Mouse (Mus musculus): ENCODE data around the gene Tnfaip8l1. TPM values are rescaled to one million over a fixed set of nuclear protein-coding genes. Genes with fewer than 3 reads are reported as not detected.

Gene Tnfaip8l1
- total and polyA plus RNA-seq, 2 experiments from 2014 or later = 7.1 to 14.4 TPM

DNA sequence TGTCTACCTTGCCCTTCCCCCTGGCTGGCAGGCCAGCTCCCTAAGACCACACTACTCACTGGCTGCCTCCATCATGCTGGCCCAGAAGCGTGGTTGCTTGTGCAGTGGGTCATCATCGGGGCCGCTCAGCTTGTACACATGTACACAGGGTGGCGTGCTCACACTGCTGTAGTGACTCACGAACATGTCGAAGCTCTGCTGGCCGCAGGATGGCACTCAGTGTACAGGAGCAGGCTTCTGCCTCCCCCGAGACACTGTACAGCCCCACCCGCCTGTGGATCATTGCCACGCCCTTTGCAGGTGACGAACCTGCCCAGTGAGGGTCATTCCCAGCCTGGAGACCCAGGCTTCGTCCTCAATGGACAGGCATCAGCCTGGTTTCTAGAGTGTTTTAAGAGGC, 32.1 kb downstream of the Tnfaip8l1 start:
- Histone ChIP-seq H3K4me2 (ENCODE audit: low read depth, low read length) (no peak overlapping the region), H3K27me3 (ENCODE audit: insufficient read depth, low read length) (no peaks in the 10 kb centered on the region), H3K4me1 (ENCODE audit: insufficient read depth, low read length) (no peaks in the 10 kb centered on the region), H3K36me3 (ENCODE audit: insufficient read depth, low read length) (peaks cover 75% of the 10 kb centered on the region), H3K27ac (no peak overlapping the region), H3K9me3 (ENCODE audit: low read length) (no peaks in the 10 kb centered on the region), H3K4me3 (ENCODE audit: low read length) (no peak overlapping the region), H3K9ac (replicated peaks; ENCODE audit: low read length) (no peak overlapping the region)
- no peak for ATAC-seq
- TF ChIP-seq CTCF (IDR thresholded peaks at IDR 0.05; ENCODE audit: low read depth) = no peak
- WGBS = 90% methylated on average over 12 of the region's 12 CpGs
- no peak for DNase-seq (ENCODE audit: low spot score)

DNA sequence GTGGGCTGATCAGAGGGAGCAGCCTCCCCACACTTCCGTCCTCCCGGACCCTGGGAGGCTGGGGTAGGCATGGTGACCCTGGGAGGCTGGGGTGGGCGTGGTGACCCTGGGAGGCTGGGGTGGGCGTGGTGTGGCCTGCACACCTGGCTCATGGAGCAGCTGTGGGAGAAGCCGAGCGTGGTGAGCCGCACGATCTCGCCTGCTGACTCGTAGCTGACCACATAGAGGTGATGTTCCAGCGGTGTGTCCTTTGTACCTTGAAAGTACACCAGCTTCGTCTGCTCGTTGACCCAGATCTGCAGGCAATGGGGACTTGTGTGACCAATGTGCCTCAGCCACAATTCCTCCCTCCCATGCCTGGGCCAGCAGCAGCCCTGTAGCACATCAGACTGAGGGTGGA, 32.5 kb downstream of the Tnfaip8l1 start:
- Histone ChIP-seq H3K27me3 (ENCODE audit: insufficient read depth, low read length) (no peaks in the 10 kb centered on the region), H3K9ac (replicated peaks; ENCODE audit: low read length) (no peak overlapping the region), H3K27ac (no peak overlapping the region), H3K9me3 (ENCODE audit: low read length) (no peaks in the 10 kb centered on the region), H3K4me1 (ENCODE audit: insufficient read depth, low read length) (no peaks in the 10 kb centered on the region), H3K36me3 (ENCODE audit: insufficient read depth, low read length) (peaks cover 74% of the 10 kb centered on the region), H3K4me3 (ENCODE audit: low read length) (no peak overlapping the region), H3K4me2 (ENCODE audit: low read depth, low read length) (no peak overlapping the region)
- TF ChIP-seq CTCF (IDR thresholded peaks at IDR 0.05; ENCODE audit: low read depth) = no peak
- ATAC-seq = no peak
- no peak for DNase-seq (ENCODE audit: low spot score)
- 90% methylated on average over 13 of the region's 13 CpGs for WGBS

DNA sequence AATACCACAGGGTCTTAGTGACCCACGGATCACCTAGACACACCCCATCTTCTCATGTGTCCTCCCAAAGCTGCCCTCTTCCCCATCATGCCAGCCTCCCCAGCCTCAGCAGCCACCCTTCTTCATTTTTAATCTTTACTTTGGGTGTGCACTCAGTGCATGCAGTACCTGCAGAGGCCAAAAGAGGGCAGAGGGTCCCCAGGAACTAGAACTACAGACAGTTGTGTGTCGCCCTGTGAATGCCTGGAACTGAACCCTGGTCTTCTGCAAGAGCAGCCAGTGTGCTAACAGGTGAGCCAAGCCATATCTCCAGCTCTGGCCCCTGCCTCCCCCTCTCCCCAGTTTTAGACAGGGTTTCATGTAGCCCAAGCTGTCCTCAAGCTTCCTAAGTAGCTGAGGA, 34.6 kb downstream of the Tnfaip8l1 start:
- Histone ChIP-seq H3K4me2 (ENCODE audit: low read depth, low read length) (no peak overlapping the region), H3K27me3 (ENCODE audit: insufficient read depth, low read length) (no peaks in the 10 kb centered on the region), H3K27ac (no peak overlapping the region), H3K36me3 (ENCODE audit: insufficient read depth, low read length) (peaks cover 73% of the 10 kb centered on the region), H3K4me3 (ENCODE audit: low read length) (no peak overlapping the region), H3K9me3 (ENCODE audit: low read length) (no peaks in the 10 kb centered on the region), H3K4me1 (ENCODE audit: insufficient read depth, low read length) (no peaks in the 10 kb centered on the region), H3K9ac (replicated peaks; ENCODE audit: low read length) (no peak overlapping the region)
- peak; percentile 62 for TF ChIP-seq CTCF (IDR thresholded peaks at IDR 0.05; ENCODE audit: low read depth)
- WGBS = 66% methylated on average over 2 of the region's 2 CpGs
- no peak for DNase-seq (ENCODE audit: low spot score)
- no peak for ATAC-seq

DNA sequence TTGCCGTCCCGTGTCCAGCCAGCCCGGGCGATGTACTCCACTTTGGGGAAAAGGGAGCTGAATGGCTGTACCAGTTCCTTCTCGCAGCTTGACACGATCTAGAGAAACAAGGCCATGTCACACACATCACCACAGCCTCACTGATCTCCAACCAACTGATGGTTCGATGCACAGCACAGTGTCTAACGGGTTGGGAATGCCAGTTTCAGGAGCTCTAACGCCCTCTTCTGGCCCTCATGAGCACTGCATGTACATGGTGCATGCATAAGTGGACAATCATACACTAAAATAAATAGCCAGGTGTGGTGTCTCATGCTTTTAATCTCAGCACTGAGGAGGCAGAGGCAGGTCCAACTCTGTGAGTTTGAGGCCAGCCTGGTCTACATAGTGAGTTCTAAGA, 38.3 kb downstream of the Tnfaip8l1 start:
- Histone ChIP-seq H3K4me2 (ENCODE audit: low read depth, low read length) (no peak overlapping the region), H3K9me3 (ENCODE audit: low read length) (no peaks in the 10 kb centered on the region), H3K27me3 (ENCODE audit: insufficient read depth, low read length) (no peaks in the 10 kb centered on the region), H3K36me3 (ENCODE audit: insufficient read depth, low read length) (peaks cover 84% of the 10 kb centered on the region), H3K9ac (replicated peaks; ENCODE audit: low read length) (no peak overlapping the region), H3K4me3 (ENCODE audit: low read length) (no peak overlapping the region), H3K27ac (no peak overlapping the region), H3K4me1 (ENCODE audit: insufficient read depth, low read length) (no peaks in the 10 kb centered on the region)
- WGBS = 85% methylated on average over 9 of the region's 9 CpGs
- DNase-seq (ENCODE audit: low spot score) = peak; percentile 20
- no peak for ATAC-seq
- peak; percentile 64 for TF ChIP-seq CTCF (IDR thresholded peaks at IDR 0.05; ENCODE audit: low read depth)

DNA sequence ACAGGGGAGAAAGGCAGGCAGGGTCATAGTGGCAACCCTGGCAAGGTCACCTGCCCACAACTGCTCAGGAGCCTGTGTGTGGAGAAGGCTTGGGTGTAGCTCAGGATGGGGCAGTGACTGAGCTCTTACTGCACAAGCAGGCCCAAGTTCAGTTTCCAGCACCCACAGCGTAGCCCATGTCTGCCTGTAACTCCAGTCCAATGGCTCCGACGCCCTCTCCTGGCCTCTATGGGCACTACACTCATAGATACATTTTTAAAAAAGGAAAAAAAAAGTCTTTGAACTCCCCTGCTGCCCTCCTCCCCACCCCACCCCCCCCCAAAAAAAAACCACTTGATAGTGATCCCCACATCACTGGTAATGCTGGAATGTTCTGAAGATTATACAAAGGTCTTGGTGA, 39.4 kb downstream of the Tnfaip8l1 start:
- 0 out of 2 replicates have a peak, but pooled peaks have one; percentile 14 for TF ChIP-seq CTCF (IDR thresholded peaks at IDR 0.05; ENCODE audit: low read depth)
- no peak for DNase-seq (ENCODE audit: low spot score)

DNA sequence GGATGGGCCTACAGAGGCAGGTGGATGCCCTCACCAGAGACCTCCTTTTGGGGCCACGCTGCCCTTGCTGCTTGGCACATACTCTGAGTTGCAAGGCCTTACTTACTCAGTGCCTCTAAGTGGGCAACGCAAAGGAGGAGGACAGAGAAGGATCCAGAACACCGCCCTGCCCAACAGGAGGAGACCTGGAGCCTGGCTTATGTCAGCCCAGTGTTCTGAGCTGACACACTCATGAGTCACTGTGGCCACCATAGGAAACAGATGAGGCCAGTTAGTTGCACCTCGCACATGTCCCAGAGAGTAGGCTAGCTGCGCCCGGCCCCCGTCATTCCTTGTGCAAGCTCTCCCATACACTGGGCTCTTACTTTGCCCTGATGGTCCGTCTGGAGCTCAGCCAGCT, 40.2 kb downstream of the Tnfaip8l1 start:
- ATAC-seq (no peak), DNase-seq (ENCODE audit: low spot score) (no peak)
- H3K36me3 ChIP-seq (ENCODE audit: insufficient read depth, low read length) = peaks cover 85% of the 10 kb centered on the region
- no peak for TF ChIP-seq CTCF (IDR thresholded peaks at IDR 0.05; ENCODE audit: low read depth)
- no peaks in the 10 kb centered on the region for H3K4me1 ChIP-seq (ENCODE audit: insufficient read depth, low read length)
- H3K9ac ChIP-seq (replicated peaks; ENCODE audit: low read length) = no peak overlapping the region
- H3K27me3 ChIP-seq (ENCODE audit: insufficient read depth, low read length) = no peaks in the 10 kb centered on the region
- 96% methylated on average over 8 of the region's 8 CpGs for WGBS
- H3K27ac ChIP-seq = no peak overlapping the region
- no peak overlapping the region for H3K4me3 ChIP-seq (ENCODE audit: low read length)
- H3K9me3 ChIP-seq (ENCODE audit: low read length) = no peaks in the 10 kb centered on the region
- H3K4me2 ChIP-seq (ENCODE audit: low read depth, low read length) = no peak overlapping the region

More for the DNA sequence above, 39.4 kb downstream of the Tnfaip8l1 start:
- ATAC-seq = no peak
- no peak overlapping the region for H3K27ac ChIP-seq
- H3K4me2 ChIP-seq (ENCODE audit: low read depth, low read length) = no peak overlapping the region
- no peaks in the 10 kb centered on the region for H3K9me3 ChIP-seq (ENCODE audit: low read length)
- 65% methylated on average over 3 of the region's 3 CpGs for WGBS
- H3K4me1 ChIP-seq (ENCODE audit: insufficient read depth, low read length) = no peaks in the 10 kb centered on the region
- peaks cover 85% of the 10 kb centered on the region for H3K36me3 ChIP-seq (ENCODE audit: insufficient read depth, low read length)
- H3K4me3 ChIP-seq (ENCODE audit: low read length) = no peak overlapping the region
- H3K9ac ChIP-seq (replicated peaks; ENCODE audit: low read length) = no peak overlapping the region
- H3K27me3 ChIP-seq (ENCODE audit: insufficient read depth, low read length) = no peaks in the 10 kb centered on the region

DNA sequence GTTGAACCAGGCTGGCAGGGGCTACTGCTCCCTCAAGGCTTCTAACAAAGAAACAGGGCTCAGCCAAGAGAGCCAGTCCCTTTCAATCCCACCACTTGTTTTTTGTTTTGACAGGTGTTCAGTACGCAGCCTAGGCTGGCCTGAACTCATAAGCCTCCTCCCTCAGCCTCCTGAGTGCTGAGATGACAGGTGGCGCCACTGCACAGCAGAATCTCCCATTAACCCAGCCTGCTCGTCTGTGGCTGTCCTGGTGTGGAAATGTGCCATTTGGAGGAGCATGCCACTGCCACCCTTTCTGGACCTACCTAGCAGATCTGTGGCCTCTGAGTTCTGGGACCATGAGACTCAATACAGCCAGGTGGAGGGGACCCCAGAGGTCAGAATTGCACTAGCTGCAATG, 41.5 kb downstream of the Tnfaip8l1 start:
- H3K9ac ChIP-seq (replicated peaks; ENCODE audit: low read length) = no peak overlapping the region
- H3K27ac ChIP-seq = no peak overlapping the region
- H3K36me3 ChIP-seq (ENCODE audit: insufficient read depth, low read length) = peaks cover 83% of the 10 kb centered on the region
- no peaks in the 10 kb centered on the region for H3K4me1 ChIP-seq (ENCODE audit: insufficient read depth, low read length)
- ATAC-seq = no peak
- H3K9me3 ChIP-seq (ENCODE audit: low read length) = no peaks in the 10 kb centered on the region
- no peaks in the 10 kb centered on the region for H3K27me3 ChIP-seq (ENCODE audit: insufficient read depth, low read length)
- DNase-seq (ENCODE audit: low spot score) = peak; percentile 6
- TF ChIP-seq CTCF (IDR thresholded peaks at IDR 0.05; ENCODE audit: low read depth) = peak; percentile 42
- H3K4me3 ChIP-seq (ENCODE audit: low read length) = no peak overlapping the region
- 41% methylated on average over 3 of the region's 3 CpGs for WGBS
- H3K4me2 ChIP-seq (ENCODE audit: low read depth, low read length) = no peak overlapping the region
